Mouse (Mus musculus) fat pad, adult 2 months (tissue): ENCODE data around the gene Coro2b.

Source experiments
- DNase-seq: peaks from one replicate; pipeline ENCODE4 v3.0.0-alpha.2; 2011; ENCODE audit warnings: low read depth, low spot score; ENCODE audit errors: extremely low read depth

Coro2b gene

GRCm38 (mm10) chr9:62517112-62517957 lies 19.5 kb downstream of the Coro2b start:
- no peak for DNase-seq

- no peak for DNase-seq
Observed at GRCm38 (mm10) chr9:62515138-62515537, 21.7 kb downstream of the Coro2b start.

- DNase-seq: no peak
Observed at GRCm38 (mm10) chr9:62513492-62514133, 23.2 kb downstream of the Coro2b start.

GRCm38 (mm10) chr9:62510530-62510936 lies 26.3 kb downstream of the Coro2b start:
- DNase-seq: no peak

GRCm38 (mm10) chr9:62509617-62510016 lies 27.2 kb downstream of the Coro2b start:
- no peak for DNase-seq

GRCm38 (mm10) chr9:62508740-62509524 lies 27.9 kb downstream of the Coro2b start:
- DNase-seq: no peak

- DNase-seq: no peak
Observed at GRCm38 (mm10) chr9:62506467-62507067, 30.3 kb downstream of the Coro2b start.

- DNase-seq: no peak
Observed at GRCm38 (mm10) chr9:62504129-62504528, 32.7 kb downstream of the Coro2b start.

GRCm38 (mm10) chr9:62502361-62502760 lies 34.5 kb downstream of the Coro2b start:
- no peak for DNase-seq

GRCm38 (mm10) chr9:62501566-62501965 lies 35.3 kb downstream of the Coro2b start:
- no peak for DNase-seq

- no peak for DNase-seq
Observed at GRCm38 (mm10) chr9:62500007-62500406, 36.8 kb downstream of the Coro2b start.

GRCm38 (mm10) chr9:62498945-62499344 lies 37.9 kb downstream of the Coro2b start:
- DNase-seq: no peak

- no peak for DNase-seq
Observed at GRCm38 (mm10) chr9:62497135-62498092, 39.4 kb downstream of the Coro2b start.

- no peak for DNase-seq
Observed at GRCm38 (mm10) chr9:62492306-62492990, 44.4 kb downstream of the Coro2b start.

GRCm38 (mm10) chr9:62491611-62492010 lies 45.2 kb downstream of the Coro2b start:
- DNase-seq: no peak

GRCm38 (mm10) chr9:62491104-62491503 lies 45.7 kb downstream of the Coro2b start:
- DNase-seq: no peak

- DNase-seq: no peak
Observed at GRCm38 (mm10) chr9:62484107-62484506, 52.7 kb downstream of the Coro2b start.

- DNase-seq: no peak
Observed at GRCm38 (mm10) chr9:62482788-62483187, 54.1 kb downstream of the Coro2b start.

GRCm38 (mm10) chr9:62480898-62481642 lies 55.8 kb downstream of the Coro2b start:
- DNase-seq: no peak
